Mouse (Mus musculus): ENCODE measurements around the gene Slc17a9. TPM values are rescaled to one million over a fixed set of nuclear protein-coding genes. Genes with fewer than 3 reads are reported as not detected.
A peak's percentile ranks its signal among the peaks of the same experiment; 100 is the strongest.

Slc17a9 gene
- total and polyA plus RNA-seq, 3 experiments = 0.42 to 2.6 (median 0.43) TPM

GRCm38 (mm10) chr2:180684031-180684430, 41.0 kb upstream of the Slc17a9 start:
- H3K36me3 ChIP-seq (ENCODE audit: control insufficient read depth, insufficient read depth, low read length) = peaks cover 2% of the 10 kb centered on the region

GRCm38 (mm10) chr2:180689841-180690240, 35.2 kb upstream of the Slc17a9 start:
- intact Hi-C loops (cut with DNase I) = no loop called here
- H3K36me3 ChIP-seq (ENCODE audit: control insufficient read depth, insufficient read depth, low read length) = peaks cover 25% of the 10 kb centered on the region
- 51% methylated on average over 5 of the region's 5 CpGs for WGBS
- no peaks in the 10 kb centered on the region for H3K27me3 ChIP-seq (ENCODE audit: control insufficient read depth, insufficient read depth, low read length)
- H3K4me1 ChIP-seq (ENCODE audit: control insufficient read depth, insufficient read depth, low read length) = peaks cover 11% of the 10 kb centered on the region
- no peak overlapping the region for H3K27ac ChIP-seq
- no peak overlapping the region for H3K9ac ChIP-seq (ENCODE audit: low read depth, low read length)
- TF ChIP-seq POLR2A (IDR thresholded peaks at IDR 0.05; ENCODE audit: insufficient read depth, low read depth, low read length) (no peak), EP300 (IDR thresholded peaks at IDR 0.05; ENCODE audit: insufficient read depth, low read depth, low read length) (no peak), CTCF (IDR thresholded peaks at IDR 0.05) (no peak)
- H3K79me2 ChIP-seq (replicated peaks; ENCODE audit: control insufficient read depth, insufficient read depth, low read length) = peaks cover 5% of the 10 kb centered on the region
- DNase-seq = peak in 1 of 2 experiments; percentile 29
- no peak overlapping the region for H3K4me3 ChIP-seq

More at GRCm38 (mm10) chr2:180684031-180684430, 41.0 kb upstream of the Slc17a9 start:
- no peak overlapping the region for H3K9ac ChIP-seq (ENCODE audit: low read depth, low read length)
- WGBS = 68% methylated on average over 4 of the region's 4 CpGs
- TF ChIP-seq EP300 (IDR thresholded peaks at IDR 0.05; ENCODE audit: insufficient read depth, low read depth, low read length) = no peak
- TF ChIP-seq POLR2A (IDR thresholded peaks at IDR 0.05; ENCODE audit: insufficient read depth, low read depth, low read length) = no peak
- TF ChIP-seq CTCF (IDR thresholded peaks at IDR 0.05) = no peak
- intact Hi-C loops (cut with DNase I) = no loop called here
- no peaks in the 10 kb centered on the region for H3K79me2 ChIP-seq (replicated peaks; ENCODE audit: control insufficient read depth, insufficient read depth, low read length)
- no peak for DNase-seq
- no peak overlapping the region for H3K4me3 ChIP-seq
- no peak overlapping the region for H3K27ac ChIP-seq
- no peaks in the 10 kb centered on the region for H3K4me1 ChIP-seq (ENCODE audit: control insufficient read depth, insufficient read depth, low read length)
- H3K27me3 ChIP-seq (ENCODE audit: control insufficient read depth, insufficient read depth, low read length) = no peaks in the 10 kb centered on the region

- peak in 1 of 2 experiments; percentile 56 for DNase-seq
- 4% methylated on average over 1 of the region's 1 CpGs for WGBS
- Histone ChIP-seq H3K9ac (ENCODE audit: low read depth, low read length) (no peak overlapping the region), H3K27ac (peak overlapping the region; percentile 57), H3K4me3 (peak overlapping the region; percentile 11), H3K27me3 (ENCODE audit: control insufficient read depth, insufficient read depth, low read length) (no peaks in the 10 kb centered on the region), H3K36me3 (ENCODE audit: control insufficient read depth, insufficient read depth, low read length) (peaks cover 40% of the 10 kb centered on the region), H3K4me1 (ENCODE audit: control insufficient read depth, insufficient read depth, low read length) (peaks cover 18% of the 10 kb centered on the region), H3K79me2 (replicated peaks; ENCODE audit: control insufficient read depth, insufficient read depth, low read length) (peaks cover 8% of the 10 kb centered on the region)
- intact Hi-C loops (cut with DNase I) = no loop called here
- TF ChIP-seq EP300 (IDR thresholded peaks at IDR 0.05; ENCODE audit: insufficient read depth, low read depth, low read length) (no peak), CTCF (IDR thresholded peaks at IDR 0.05) (0 out of 2 replicates have a peak, but pooled peaks have one; percentile 4)
Observed at GRCm38 (mm10) chr2:180692630-180693029, 32.4 kb upstream of the Slc17a9 start.

GRCm38 (mm10) chr2:180695176-180695575, 29.9 kb upstream of the Slc17a9 start:
- no peak overlapping the region for H3K4me3 ChIP-seq
- no peak for TF ChIP-seq CTCF (IDR thresholded peaks at IDR 0.05)
- TF ChIP-seq EP300 (IDR thresholded peaks at IDR 0.05; ENCODE audit: insufficient read depth, low read depth, low read length) = no peak
- no peak for TF ChIP-seq POLR2A (IDR thresholded peaks at IDR 0.05; ENCODE audit: insufficient read depth, low read depth, low read length)
- H3K79me2 ChIP-seq (replicated peaks; ENCODE audit: control insufficient read depth, insufficient read depth, low read length) = peaks cover 10% of the 10 kb centered on the region
- no peaks in the 10 kb centered on the region for H3K27me3 ChIP-seq (ENCODE audit: control insufficient read depth, insufficient read depth, low read length)
- no peak overlapping the region for H3K27ac ChIP-seq
- peaks cover 24% of the 10 kb centered on the region for H3K4me1 ChIP-seq (ENCODE audit: control insufficient read depth, insufficient read depth, low read length)
- H3K9ac ChIP-seq (ENCODE audit: low read depth, low read length) = no peak overlapping the region
- no peak for DNase-seq
- 46% methylated on average over 2 of the region's 2 CpGs for WGBS
- intact Hi-C loops (cut with DNase I) = no loop called here
- H3K36me3 ChIP-seq (ENCODE audit: control insufficient read depth, insufficient read depth, low read length) = peaks cover 48% of the 10 kb centered on the region

GRCm38 (mm10) chr2:180700457-180700856, 24.6 kb upstream of the Slc17a9 start:
- Histone ChIP-seq H3K4me1 (ENCODE audit: control insufficient read depth, insufficient read depth, low read length) (peaks cover 33% of the 10 kb centered on the region), H3K36me3 (ENCODE audit: control insufficient read depth, insufficient read depth, low read length) (peaks cover 42% of the 10 kb centered on the region), H3K9ac (ENCODE audit: low read depth, low read length) (peak overlapping the region; percentile 82; the same call in 1 of the 2 replicates), H3K27ac (peak overlapping the region; percentile 94; the same call in 1 of the 2 replicates), H3K4me3 (peak overlapping the region; percentile 85), H3K27me3 (ENCODE audit: control insufficient read depth, insufficient read depth, low read length) (no peaks in the 10 kb centered on the region), H3K79me2 (replicated peaks; ENCODE audit: control insufficient read depth, insufficient read depth, low read length) (peaks cover 11% of the 10 kb centered on the region)
- no peak for TF ChIP-seq EP300 (IDR thresholded peaks at IDR 0.05; ENCODE audit: insufficient read depth, low read depth, low read length)
- TF ChIP-seq POLR2A (IDR thresholded peaks at IDR 0.05; ENCODE audit: insufficient read depth, low read depth, low read length) = no peak
- TF ChIP-seq CTCF (IDR thresholded peaks at IDR 0.05) = no peak
- intact Hi-C loops (cut with DNase I) = loop anchor here (5.0 kb wide), 1 partner anchor 118 kb away; the partner anchor contains the start of gene Mrgbp
- WGBS = 46% methylated on average over 5 of the region's 5 CpGs
- no peak for DNase-seq

- peaks cover 15% of the 10 kb centered on the region for H3K79me2 ChIP-seq (replicated peaks; ENCODE audit: control insufficient read depth, insufficient read depth, low read length)
- intact Hi-C loops (cut with DNase I) = loop anchor here (5.0 kb wide), 1 partner anchor 119 kb away; the partner anchor contains the start of gene Mrgbp
- H3K27ac ChIP-seq = peak overlapping the region; percentile 94
- 2% methylated on average over 26 of the region's 26 CpGs for WGBS
- peaks cover 34% of the 10 kb centered on the region for H3K4me1 ChIP-seq (ENCODE audit: control insufficient read depth, insufficient read depth, low read length)
- peaks cover 38% of the 10 kb centered on the region for H3K36me3 ChIP-seq (ENCODE audit: control insufficient read depth, insufficient read depth, low read length)
- H3K27me3 ChIP-seq (ENCODE audit: control insufficient read depth, insufficient read depth, low read length) = no peaks in the 10 kb centered on the region
- DNase-seq = no peak
- peak overlapping the region; percentile 85 for H3K4me3 ChIP-seq
- H3K9ac ChIP-seq (ENCODE audit: low read depth, low read length) = peak overlapping the region; percentile 82
- TF ChIP-seq POLR2A (IDR thresholded peaks at IDR 0.05; ENCODE audit: insufficient read depth, low read depth, low read length) (no peak), EP300 (IDR thresholded peaks at IDR 0.05; ENCODE audit: insufficient read depth, low read depth, low read length) (no peak), CTCF (IDR thresholded peaks at IDR 0.05) (no peak)
Observed at GRCm38 (mm10) chr2:180701053-180701766, 23.9 kb upstream of the Slc17a9 start.
